Mouse (Mus musculus) stomach, postnatal 0 days (tissue): ENCODE data around the gene Smarcd3.

Experiments used
- CTCF ChIP-seq: IDR thresholded peaks from 2 replicates; pipeline ENCODE4 v1.5.1; 2016; ENCODE audit warnings: antibody characterized with exemption, low read depth, mild to moderate bottlenecking, moderate library complexity
- EP300 ChIP-seq: optimal IDR thresholded peaks from 2 replicates; pipeline ENCODE3; 2016; ENCODE audit warnings: antibody characterized with exemption

GRCm38 (mm10) chr5:24649231-24649630, 25.0 kb upstream of the Smarcd3 start:
- TF ChIP-seq CTCF (no peak), EP300 (no peak)
